Mouse (Mus musculus) bone marrow macrophage, adult 2 months (primary cell): ENCODE data around the gene Arhgap27.

ENCODE experiments used
- CTCF ChIP-seq: IDR thresholded peaks from 2 replicates; pipeline ENCODE4 v1.5.1; 2012; ENCODE audit warnings: low read depth, mild to moderate bottlenecking, low read length, moderate library complexity
- POLR2A ChIP-seq: IDR thresholded peaks from 2 replicates; pipeline ENCODE4 v1.6.1; 2012; ENCODE audit warnings: mild to moderate bottlenecking, low read depth, low read length, borderline replicate concordance

GRCm38 (mm10) chr11:103337180-103337579 is 26.3 kb downstream of the Arhgap27 start:
- TF ChIP-seq POLR2A = no peak
- TF ChIP-seq CTCF = no peak
